11 mouse cellular contexts compared by ENCODE assay signal in genomic region chr5:24273683-24274621, GRCm38 (mm10).
DNase-seq lines count a peak whose midpoint lies in the region; ATAC-seq lines count a peak whose summit lies in the region.
"Had no signal": no experiment of that assay in that cellular context is flagged by ENCODE, and none has a peak within 500 bp of the region (broad histone marks: within the 10 kb centered on the region; RNA-seq: fewer than 3 reads in every experiment).

No protein-coding gene starts in this region.

- no peaks in the 10 kb centered on the region for H3K4me1 ChIP-seq in hindbrain, embryonic 16.5 days (ENCODE audit: control insufficient read depth, insufficient read depth, low read depth, low read length)
- H3K4me1 ChIP-seq in hindbrain, embryonic 10.5 days (replicated peaks), result no peaks in the 10 kb centered on the region
- H3K4me1 ChIP-seq in heart, embryonic 13.5 days, result peaks cover 20% of the 10 kb centered on the region
- no peaks in the 10 kb centered on the region for H3K4me1 ChIP-seq in liver, embryonic 11.5 days (replicated peaks; ENCODE audit: control insufficient read depth, insufficient read depth, low read length)

- H3K27me3 ChIP-seq in hindbrain, embryonic 16.5 days (replicated peaks; ENCODE audit: control insufficient read depth, insufficient read depth, low read length), result no peaks in the 10 kb centered on the region
- no peaks in the 10 kb centered on the region for H3K27me3 ChIP-seq in hindbrain, embryonic 10.5 days (ENCODE audit: insufficient read depth, poor library complexity, severe bottlenecking)
- no peaks in the 10 kb centered on the region for H3K27me3 ChIP-seq in heart, embryonic 13.5 days (replicated peaks)
- H3K27me3 ChIP-seq in liver, embryonic 11.5 days (replicated peaks; ENCODE audit: control insufficient read depth, insufficient read depth, low read length), result no peaks in the 10 kb centered on the region

- 0 out of 2 replicates have a peak, but pooled peaks have one; percentile 37 for ATAC-seq in hindbrain, embryonic 16.5 days
- ATAC-seq in heart, embryonic 13.5 days (ENCODE audit: extremely low read depth, insufficient number of reproducible peaks, low FRiP score, low TSS enrichment), result no peak
- no peak for ATAC-seq in liver, embryonic 11.5 days (replicated peaks; ENCODE audit: low FRiP score)
- ATAC-seq: intestine, postnatal 0 days; liver, postnatal 0 days had no signal

- 65% methylated on average over 9 of the region's 9 CpGs for WGBS in hindbrain, embryonic 16.5 days
- 77% methylated on average over 9 of the region's 9 CpGs for WGBS in hindbrain, embryonic 10.5 days
- 50% methylated on average over 9 of the region's 9 CpGs for WGBS in heart, embryonic 13.5 days
- WGBS in liver, embryonic 11.5 days, result 55% methylated on average over 9 of the region's 9 CpGs

- DNase-seq in hindbrain, embryonic 10.5 days (ENCODE audit: low spot score), result no peak
- DNase-seq in 416B (ENCODE audit: low read depth), result peak; percentile 93
- peak; percentile 41 for DNase-seq in adrenal gland, adult 8-10 months
- DNase-seq in urinary bladder, postnatal 36 days (ENCODE audit: low spot score in 2 of 2), result no peak
- no peak for DNase-seq in liver, embryonic 11.5 days (ENCODE audit: low spot score)
- DNase-seq in cerebellum, postnatal 36 days, result no peak
- DNase-seq: left cerebral cortex, postnatal 4 days; liver, postnatal 0 days had no signal

- no peak overlapping the region for H3K4me3 ChIP-seq in hindbrain, embryonic 16.5 days (ENCODE audit: low read length)
- no peak overlapping the region for H3K4me3 ChIP-seq in hindbrain, embryonic 10.5 days
- no peak overlapping the region for H3K4me3 ChIP-seq in heart, embryonic 13.5 days
- no peak overlapping the region for H3K4me3 ChIP-seq in liver, embryonic 11.5 days (ENCODE audit: low read depth, low read length)

- H3K9me3 ChIP-seq in hindbrain, embryonic 16.5 days (ENCODE audit: control insufficient read depth, low read length), result no peaks in the 10 kb centered on the region
- H3K9me3 ChIP-seq in hindbrain, embryonic 10.5 days, result no peaks in the 10 kb centered on the region
- H3K9me3 ChIP-seq in heart, embryonic 13.5 days, result no peaks in the 10 kb centered on the region
- no peaks in the 10 kb centered on the region for H3K9me3 ChIP-seq in liver, embryonic 11.5 days (ENCODE audit: control insufficient read depth, low read length)

- H3K36me3 ChIP-seq in hindbrain, embryonic 16.5 days (ENCODE audit: control insufficient read depth, insufficient read depth, low read length), result no peaks in the 10 kb centered on the region
- no peaks in the 10 kb centered on the region for H3K36me3 ChIP-seq in hindbrain, embryonic 10.5 days
- H3K36me3 ChIP-seq in heart, embryonic 13.5 days, result no peaks in the 10 kb centered on the region
- H3K36me3 ChIP-seq in liver, embryonic 11.5 days (ENCODE audit: control insufficient read depth, insufficient read depth, low read length), result no peaks in the 10 kb centered on the region

- no peak overlapping the region for H3K9ac ChIP-seq in hindbrain, embryonic 16.5 days (ENCODE audit: low read depth, low read length)
- H3K9ac ChIP-seq in heart, embryonic 13.5 days, result no peak overlapping the region
- no peak overlapping the region for H3K9ac ChIP-seq in liver, embryonic 11.5 days (ENCODE audit: low read depth, low read length)
- H3K9ac ChIP-seq: liver, postnatal 0 days had no signal

- H3K4me2 ChIP-seq in hindbrain, embryonic 16.5 days (ENCODE audit: low read length), result no peak overlapping the region
- no peak overlapping the region for H3K4me2 ChIP-seq in heart, embryonic 13.5 days
- no peak overlapping the region for H3K4me2 ChIP-seq in liver, embryonic 11.5 days

- no peak overlapping the region for H3K27ac ChIP-seq in hindbrain, embryonic 16.5 days (ENCODE audit: low read depth, low read length)
- H3K27ac ChIP-seq in hindbrain, embryonic 10.5 days, result no peak overlapping the region
- 0 out of 2 replicates have a peak overlapping the region, but pooled peaks have one; percentile 8 for H3K27ac ChIP-seq in heart, embryonic 13.5 days (replicated peaks)
- no peak overlapping the region for H3K27ac ChIP-seq in liver, embryonic 11.5 days (ENCODE audit: low read depth, low read length)

Comparison
In these comparisons a context has a peak if more than half of its experiments do, and no peak if none do; other contexts are left out.
1. DNase-seq: peak in 416B (single experiment) and adrenal gland, adult 8-10 months (single experiment); none in hindbrain, embryonic 10.5 days (single experiment), urinary bladder, postnatal 36 days (0 of 2), liver, embryonic 11.5 days (single experiment) and cerebellum, postnatal 36 days (0 of 2).